Mouse (Mus musculus): ENCODE results near the gene Efcab9. TPM values are rescaled to one million over a fixed set of nuclear protein-coding genes. Genes with fewer than 3 reads are reported as not detected.

Efcab9 gene
- total RNA-seq, 2 experiments from 2014 or later: 2.7 to 2.9 TPM

GRCm38 (mm10) chr11:32540463-32540862 is 8.6 kb upstream of the Efcab9 start:
- H3K4me3 ChIP-seq: no peak overlapping the region
- H3K27ac ChIP-seq: no peak overlapping the region
- no peak for TF ChIP-seq CTCF (conservative IDR thresholded peaks at IDR 0.05)
- DNase-seq (ENCODE audit: low spot score in 2 of 2): no peak

GRCm38 (mm10) chr11:32539717-32540116 is 7.8 kb upstream of the Efcab9 start:
- DNase-seq (ENCODE audit: low spot score in 2 of 2): no peak
- no peak for TF ChIP-seq CTCF (conservative IDR thresholded peaks at IDR 0.05)
- Histone ChIP-seq H3K4me3 (no peak overlapping the region), H3K27ac (no peak overlapping the region)

GRCm38 (mm10) chr11:32538846-32539245 is 7.0 kb upstream of the Efcab9 start:
- no peak for DNase-seq (ENCODE audit: low spot score in 2 of 2)
- no peak for TF ChIP-seq CTCF (conservative IDR thresholded peaks at IDR 0.05)
- Histone ChIP-seq H3K4me3 (no peak overlapping the region), H3K27ac (no peak overlapping the region)

DNA sequence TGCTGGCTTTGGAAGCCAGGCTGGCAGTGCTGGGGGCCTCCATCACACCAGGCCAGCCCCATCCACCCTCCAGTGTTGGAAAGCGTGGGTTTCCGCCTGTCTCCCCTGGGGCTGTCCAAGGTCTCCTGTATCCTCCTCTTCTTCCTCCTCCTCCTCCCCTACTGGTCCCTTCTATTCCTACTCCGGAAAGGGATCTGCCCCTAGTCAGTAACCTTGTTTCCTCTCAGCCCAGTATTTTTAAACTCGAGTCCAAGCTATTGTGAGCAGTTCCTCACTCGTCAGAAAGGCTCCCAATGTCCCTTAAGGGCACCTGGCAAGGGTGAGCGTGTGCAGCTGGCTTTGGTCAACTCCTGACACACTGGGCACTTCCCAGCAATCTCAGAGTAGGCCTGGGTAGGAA is 6.6 kb upstream of the Efcab9 start:
- Histone ChIP-seq H3K4me3 (no peak overlapping the region), H3K27ac (no peak overlapping the region)
- no peak for DNase-seq (ENCODE audit: low spot score in 2 of 2)
- TF ChIP-seq CTCF (conservative IDR thresholded peaks at IDR 0.05): no peak

GRCm38 (mm10) chr11:32536954-32537353 is 5.1 kb upstream of the Efcab9 start:
- H3K27ac ChIP-seq: no peak overlapping the region
- no peak for DNase-seq (ENCODE audit: low spot score in 2 of 2)

GRCm38 (mm10) chr11:32535646-32536045 is 3.8 kb upstream of the Efcab9 start:
- Histone ChIP-seq H3K4me3 (no peak overlapping the region), H3K27ac (no peak overlapping the region)
- TF ChIP-seq CTCF (conservative IDR thresholded peaks at IDR 0.05): no peak
- DNase-seq (ENCODE audit: low spot score in 2 of 2): no peak

More at GRCm38 (mm10) chr11:32536954-32537353, 5.1 kb upstream of the Efcab9 start:
- TF ChIP-seq CTCF (conservative IDR thresholded peaks at IDR 0.05): no peak
- no peak overlapping the region for H3K4me3 ChIP-seq

DNA sequence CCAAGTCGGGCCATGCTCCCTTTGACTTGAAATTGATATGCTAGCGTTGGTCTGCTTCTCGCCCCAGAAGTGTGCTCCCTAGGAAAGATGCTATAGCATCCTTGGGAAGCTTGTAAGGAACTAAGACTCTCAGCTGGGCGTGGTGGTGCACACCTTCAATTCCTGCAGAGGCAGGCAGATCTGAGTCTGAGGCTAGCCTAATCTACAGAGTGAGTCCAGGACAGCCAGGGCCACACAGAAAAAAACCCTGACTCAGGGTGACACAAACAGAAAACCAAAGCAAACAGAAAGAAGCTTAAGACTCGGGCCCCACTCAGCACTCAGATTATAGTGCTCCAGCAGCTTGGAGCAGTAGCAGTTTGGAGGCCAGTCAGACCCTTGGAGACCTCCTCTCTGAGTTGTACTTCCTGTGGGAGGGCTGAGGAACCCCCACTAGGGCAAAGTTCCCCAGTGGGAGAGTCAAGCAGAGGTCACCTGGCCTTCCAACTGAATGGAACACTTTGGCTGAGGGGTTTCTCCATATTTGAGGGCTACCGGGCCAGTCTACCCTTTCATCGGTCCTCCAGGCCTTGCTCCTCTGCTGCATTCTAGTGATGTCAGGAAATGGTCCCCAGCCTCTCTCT is 2.7 kb upstream of the Efcab9 start:
- Histone ChIP-seq H3K4me3 (peak overlapping the region; percentile 92; the same call in 1 of the 2 replicates), H3K27ac (no peak overlapping the region)
- no peak for TF ChIP-seq CTCF (conservative IDR thresholded peaks at IDR 0.05)
- DNase-seq (ENCODE audit: low spot score in 2 of 2): no peak

DNA sequence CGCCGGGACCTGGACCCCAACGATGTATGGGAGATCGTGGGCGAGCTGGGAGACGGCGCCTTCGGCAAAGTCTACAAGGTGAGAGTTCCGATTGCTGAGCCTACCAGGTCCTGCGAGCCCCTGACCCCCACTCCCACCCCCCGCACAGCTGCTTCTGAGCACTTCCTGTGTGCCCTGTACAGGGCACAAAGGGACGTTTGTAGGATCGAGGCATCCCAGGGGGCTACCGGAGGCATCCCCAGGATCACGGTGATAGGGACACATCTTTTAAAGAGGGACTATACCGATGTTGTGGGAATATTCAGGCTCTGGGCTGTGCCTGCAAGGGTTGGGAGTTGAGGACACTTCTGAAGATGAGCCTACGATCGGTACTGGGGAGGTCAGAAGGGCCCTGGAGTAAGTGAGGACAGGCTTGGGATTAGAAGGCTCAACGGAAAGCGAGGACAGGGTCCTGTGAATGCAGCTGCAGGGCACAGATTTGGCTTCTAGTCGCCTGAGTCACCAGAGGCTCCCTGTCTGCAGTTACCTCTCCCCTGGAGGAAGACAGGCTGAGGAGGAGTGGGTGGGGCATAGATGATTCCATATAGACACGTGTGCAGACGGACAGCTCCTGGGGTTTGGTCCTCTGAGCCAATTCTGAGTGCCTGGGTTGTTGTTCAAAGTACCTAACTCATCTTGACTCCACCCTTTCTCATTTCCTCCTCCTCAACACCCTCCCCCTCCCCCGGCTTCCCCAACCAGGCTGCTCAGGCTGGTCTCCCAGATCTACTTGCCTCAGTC is 1.8 kb upstream of the Efcab9 start:
- H3K27ac ChIP-seq: peak overlapping the region; percentile 85
- TF ChIP-seq CTCF (conservative IDR thresholded peaks at IDR 0.05): no peak
- DNase-seq (ENCODE audit: low spot score in 2 of 2): no peak
- H3K4me3 ChIP-seq: peak overlapping the region; percentile 92

DNA sequence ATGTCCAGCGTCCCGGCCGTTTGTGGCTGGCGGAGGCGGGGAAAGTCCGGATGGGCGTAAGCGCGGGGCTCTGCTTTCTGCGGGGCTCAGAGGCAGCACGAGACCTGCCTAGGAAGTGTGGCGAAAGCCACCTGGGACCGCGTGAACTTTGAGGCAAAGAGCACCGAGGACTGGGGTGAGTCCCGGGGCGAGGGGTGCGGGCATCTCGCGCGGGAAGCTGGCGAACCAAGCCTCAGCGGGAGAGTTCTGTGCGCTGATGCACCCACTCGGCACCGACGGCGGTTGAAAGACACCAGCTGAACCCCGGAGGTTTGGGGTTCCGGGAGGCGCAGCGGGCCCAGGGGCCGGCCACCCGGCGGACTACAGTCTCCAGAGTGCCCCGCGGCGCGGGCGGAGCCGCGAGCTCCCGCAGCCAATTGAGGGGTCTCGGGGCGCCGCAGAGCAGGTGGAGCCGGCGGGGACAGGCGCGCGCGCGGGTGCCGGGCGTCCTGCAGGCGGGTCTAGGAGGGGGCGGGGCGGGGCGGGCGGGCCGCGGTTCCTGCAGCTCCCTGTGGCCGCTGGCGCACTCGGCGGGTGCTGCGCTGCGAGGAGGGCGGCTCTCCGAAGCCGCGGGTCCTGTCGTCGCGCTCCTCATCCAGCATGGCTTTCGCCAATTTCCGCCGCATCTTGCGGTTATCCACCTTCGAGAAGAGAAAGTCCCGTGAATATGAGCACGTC is 1.0 kb upstream of the Efcab9 start, which contains the start of gene Stk10:
Gene Stk10 (plus strand): TSS at position 541 of the 717 bp plus-strand sequence.
- TF ChIP-seq CTCF (conservative IDR thresholded peaks at IDR 0.05): peak; percentile 34
- Histone ChIP-seq H3K4me3 (peak within 1 kb of the TSS; percentile 92), H3K27ac (peak within 1 kb of the TSS; percentile 85)
- DNase-seq (ENCODE audit: low spot score in 2 of 2): peak; percentile 90 to 92

DNA sequence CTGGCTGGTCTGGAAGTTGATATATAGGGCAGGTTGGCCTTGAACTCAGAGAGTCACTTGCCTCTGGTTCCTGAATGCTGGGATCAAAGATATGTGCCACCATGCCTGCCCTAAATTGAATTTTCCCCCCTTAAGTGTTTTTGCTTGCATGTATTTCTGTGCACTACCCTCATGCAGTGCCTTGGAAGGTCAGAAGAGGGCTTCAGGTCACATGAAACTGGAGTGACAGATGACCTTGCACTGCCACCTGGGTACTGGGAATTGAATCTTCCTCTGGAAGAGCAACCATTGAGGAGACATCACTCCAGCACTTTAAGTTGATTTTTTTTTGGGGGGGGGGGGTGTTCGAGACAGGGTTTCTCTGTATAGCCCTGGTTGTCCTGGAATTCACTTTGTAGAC is 1.7 kb downstream of the Efcab9 start:
- peak; percentile 55 for TF ChIP-seq CTCF (conservative IDR thresholded peaks at IDR 0.05)
- Histone ChIP-seq H3K27ac (no peak overlapping the region), H3K4me3 (no peak overlapping the region)
- DNase-seq (ENCODE audit: low spot score in 2 of 2): no peak

GRCm38 (mm10) chr11:32527006-32527405 is 4.9 kb downstream of the Efcab9 start:
- Histone ChIP-seq H3K4me3 (no peak overlapping the region), H3K27ac (no peak overlapping the region)
- no peak for TF ChIP-seq CTCF (conservative IDR thresholded peaks at IDR 0.05)
- no peak for DNase-seq (ENCODE audit: low spot score in 2 of 2)

DNA sequence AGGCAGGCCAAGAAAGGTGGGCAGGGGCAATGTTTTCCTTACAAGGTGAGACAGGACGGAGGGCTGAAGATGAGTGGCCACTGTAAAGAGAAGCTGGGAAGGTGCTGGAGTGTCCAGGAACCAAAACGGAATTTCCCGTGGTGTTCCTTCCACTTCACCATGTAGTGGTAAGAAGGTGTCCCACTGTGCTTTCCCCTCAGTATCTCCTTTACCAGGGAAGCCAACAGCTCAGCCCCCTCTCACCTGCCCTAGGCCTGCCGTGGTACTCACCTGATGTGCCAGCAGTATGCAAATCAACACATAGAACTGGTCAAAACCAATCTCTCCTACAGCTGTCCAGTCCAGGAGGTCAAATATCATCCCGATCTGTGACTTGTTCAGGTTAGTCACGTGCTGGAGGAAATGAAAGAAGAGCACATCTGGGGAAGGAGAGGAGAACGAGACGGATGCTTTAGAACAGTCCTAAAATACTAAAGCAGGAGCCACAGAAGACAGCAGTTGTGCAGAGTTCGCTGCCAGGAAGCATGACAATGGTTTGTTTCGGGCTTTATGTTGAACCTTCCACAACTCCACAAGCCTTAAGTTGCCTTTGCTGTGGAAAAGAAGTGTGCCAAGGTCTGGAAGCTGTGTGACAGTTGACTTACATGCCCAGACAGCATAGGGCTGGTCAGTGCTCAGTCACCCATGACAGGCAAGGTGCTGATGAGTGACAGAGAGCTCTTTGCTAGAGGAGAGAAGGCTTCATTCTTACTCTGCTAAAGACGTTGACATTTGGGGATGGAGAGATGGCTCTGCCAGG is 7.6 kb downstream of the Efcab9 start:
- no peak for DNase-seq (ENCODE audit: low spot score in 2 of 2)
- no peak overlapping the region for H3K27ac ChIP-seq
- no peak overlapping the region for H3K4me3 ChIP-seq
- TF ChIP-seq CTCF (conservative IDR thresholded peaks at IDR 0.05): no peak

Data from layer of hippocampus, adult 2 months (tissue).